Mouse (Mus musculus) CH12.LX (cell line): ENCODE measurements around the gene Naa16. TPM values are rescaled to one million over a fixed set of nuclear protein-coding genes. Genes with fewer than 3 reads are reported as not detected.

ENCODE experiments used
- DNase-seq: peaks from one replicate; pipeline ENCODE4 v3.0.0-alpha.2; 2013; ENCODE audit errors: extremely low read depth
- H3K27ac ChIP-seq: 2 replicates; pipeline ENCODE4 v1.5.1; 2012; ENCODE audit warnings: low read depth, mild to moderate bottlenecking, control low read depth, moderate library complexity; ENCODE audit not compliant: insufficient read depth
- H3K27me3 ChIP-seq: replicated peaks from 2 replicates; pipeline ENCODE3; 2012; ENCODE audit warnings: inconsistent platforms
- H3K36me3 ChIP-seq, 2 experiments: replicated peaks in 1 of 2; 2 replicates each; pipeline versions ENCODE3 to v1.6.1; 2012; ENCODE audit warnings: inconsistent platforms in 1 of 2, low read length in 1 of 2, mild to moderate bottlenecking in 1 of 2, mixed read lengths in 1 of 2, moderate library complexity in 1 of 2; ENCODE audit not compliant: control insufficient read depth in 1 of 2, insufficient read depth in 1 of 2
- H3K4me1 ChIP-seq, 2 experiments: 2 replicates each; pipeline ENCODE4 v1.6.1; 2012; ENCODE audit warnings: inconsistent platforms in 1 of 2, moderate library complexity in 1 of 2; ENCODE audit not compliant: insufficient read depth in 2 of 2, control insufficient read depth in 1 of 2
- H3K4me2 ChIP-seq: 2 replicates; pipeline ENCODE4 v1.6.1; 2012; ENCODE audit warnings: low read depth, mild to moderate bottlenecking, control low read depth; ENCODE audit not compliant: poor library complexity, insufficient read depth, severe bottlenecking
- H3K4me3 ChIP-seq, 3 experiments: fragments of 150-350 bp in 1 of 3; sonication (generic) in 1 of 3; replicated peaks in 1 of 3; 2 replicates each; pipeline versions ENCODE3 to v1.5.1; 2011 to 2012; ENCODE audit warnings: low read depth in 2 of 3, low read length in 2 of 3, mild to moderate bottlenecking in 2 of 3, moderate library complexity in 2 of 3, control low read depth in 1 of 3, improper control_type of control experiment in 1 of 3, inconsistent platforms in 1 of 3, mixed read lengths in 1 of 3; ENCODE audit not compliant: poor library complexity in 1 of 3
- H3K79me2 ChIP-seq: replicated peaks from 2 replicates; pipeline ENCODE4 v1.6.1; 2012; ENCODE audit warnings: mild to moderate bottlenecking, moderate library complexity; ENCODE audit not compliant: control insufficient read depth, poor library complexity, insufficient read depth, severe bottlenecking; ENCODE audit errors: extremely low read depth
- H3K9ac ChIP-seq: 2 replicates; pipeline ENCODE4 v1.6.1; 2012; ENCODE audit warnings: low read depth, mild to moderate bottlenecking, control low read depth, moderate library complexity; ENCODE audit not compliant: insufficient read depth
- H3K9me3 ChIP-seq: replicated peaks from 2 replicates; pipeline ENCODE3; 2012; ENCODE audit warnings: low read length, inconsistent platforms, mixed read lengths
- BHLHE40 ChIP-seq: IDR thresholded peaks from 2 replicates; pipeline ENCODE4 v1.6.1; 2011; ENCODE audit warnings: mild to moderate bottlenecking, low read depth, low read length, improper control_type of control experiment
- E2F4 ChIP-seq: IDR thresholded peaks from 2 replicates; pipeline ENCODE4 v1.6.1; 2011; ENCODE audit warnings: low read depth, low read length, improper control_type of control experiment; ENCODE audit not compliant: insufficient replicate concordance
- EP300 ChIP-seq: IDR thresholded peaks from 2 replicates; pipeline ENCODE4 v1.6.1; 2011; ENCODE audit warnings: low read length, improper control_type of control experiment
- JUN ChIP-seq: IDR thresholded peaks from 2 replicates; pipeline ENCODE4 v1.6.1; 2011; ENCODE audit warnings: low read depth, mild to moderate bottlenecking, low read length, improper control_type of control experiment, moderate library complexity; ENCODE audit not compliant: insufficient read depth
- JUND ChIP-seq: conservative IDR thresholded peaks from 2 replicates; pipeline ENCODE4 v1.6.1; 2011; ENCODE audit warnings: low read depth, low read length, improper control_type of control experiment
- MYC ChIP-seq: IDR thresholded peaks from 2 replicates; pipeline ENCODE4 v1.6.1; 2011; ENCODE audit warnings: low read depth, mild to moderate bottlenecking, improper control_type of control experiment, low read length
- NRF1 ChIP-seq: IDR thresholded peaks from 2 replicates; pipeline ENCODE4 v1.6.1; 2014; ENCODE audit warnings: low read depth, mild to moderate bottlenecking, inconsistent platforms, low read length, improper control_type of control experiment, moderate library complexity
- TBP ChIP-seq: conservative IDR thresholded peaks from 2 replicates; pipeline ENCODE4 v1.6.1; 2011; ENCODE audit warnings: low read depth, low read length, improper control_type of control experiment
- USF1 ChIP-seq: IDR thresholded peaks from 2 replicates; pipeline ENCODE4 v1.6.1; 2014; ENCODE audit warnings: low read depth, mild to moderate bottlenecking, inconsistent platforms, low read length, improper control_type of control experiment
- ZKSCAN1 ChIP-seq: IDR thresholded peaks from 2 replicates; pipeline ENCODE4 v1.6.1; 2012; ENCODE audit warnings: low read depth, inconsistent platforms, low read length, improper control_type of control experiment, borderline replicate concordance
- ZNF384 ChIP-seq: IDR thresholded peaks from 2 replicates; pipeline ENCODE4 v1.6.1; 2012; ENCODE audit warnings: low read depth, low read length, improper control_type of control experiment, inconsistent platforms
- dilution Hi-C: fragments of 300-500 bp; cut with MboI; formaldehyde crosslinking; loops from 2 replicates; pipeline ENCODE4 v1.14.3; 2020; ENCODE audit warnings: low sequenced_read_pairs; ENCODE audit not compliant: extremely low pct_unique_long_range_greater_than_20kb, extremely low pct_ligation_motif_present
- in situ Hi-C: fragments of 300-500 bp; cut with MboI; formaldehyde crosslinking; loops from 3 replicates; pipeline ENCODE4 v1.14.3; 2019; ENCODE audit warnings: low sequenced_read_pairs, low pct_ligation_motif_present, low pct_unique_long_range_greater_than_20kb, mixed read lengths
- polyA plus RNA-seq: library from polyadenylated mRNA; unstranded; fragments of >175 nt; gene quantifications from 2 replicates; pipeline ENCODE4 v1.2.1, GENCODE M21; 2012; ENCODE audit warnings: low read depth; ENCODE audit not compliant: insufficient read length
- total RNA-seq, 2 experiments: library from RNA; depleted of rRNA; stranded (reverse); fragments of 300-350 nt in 1 of 2; fragments of >200 nt in 1 of 2; gene quantifications; 2 replicates each; pipeline ENCODE4 v1.2.3; 2012 to 2014

Gene Naa16
- total and polyA plus RNA-seq, 3 experiments = 16.4 to 60.0 (median 42.6) TPM

DNA sequence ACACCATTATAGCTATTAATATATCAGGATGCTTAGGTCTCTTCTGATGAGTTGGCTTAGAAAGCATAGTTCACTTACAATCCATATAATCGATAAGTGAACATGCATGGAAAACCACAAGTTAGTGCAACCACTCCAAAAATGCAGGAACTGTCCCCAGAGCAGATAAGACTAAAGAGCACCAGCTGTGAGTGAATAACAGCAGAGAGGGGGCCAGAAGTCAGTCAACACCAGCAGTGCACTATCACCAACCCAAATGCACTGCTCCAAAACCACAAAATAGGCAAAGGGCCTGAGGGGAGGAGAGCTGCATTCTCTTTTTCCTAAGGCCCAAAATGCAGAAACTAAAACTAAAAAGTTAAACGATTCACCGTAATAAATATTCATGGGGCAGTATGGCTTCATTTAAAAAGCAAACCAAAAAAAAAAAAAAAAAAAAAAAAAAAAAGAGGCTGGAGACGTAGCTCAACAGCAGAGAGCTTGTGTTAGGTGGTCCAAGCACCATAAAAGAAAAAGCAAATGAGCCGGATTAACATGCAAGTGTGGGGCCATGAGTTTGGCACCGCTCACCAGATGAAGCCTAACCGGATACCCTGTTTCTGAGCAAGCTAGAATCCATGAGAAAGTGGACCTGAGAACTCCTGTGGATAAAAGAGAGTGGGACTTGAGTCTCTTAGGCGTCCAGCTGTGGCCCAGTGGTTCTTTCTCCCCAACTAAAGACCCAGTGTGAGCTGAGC, 77.0 kb downstream of the Naa16 start:
- dilution Hi-C loops (no loop called here), in situ Hi-C loops (no loop called here)
- H3K27ac ChIP-seq = no peak overlapping the region

DNA sequence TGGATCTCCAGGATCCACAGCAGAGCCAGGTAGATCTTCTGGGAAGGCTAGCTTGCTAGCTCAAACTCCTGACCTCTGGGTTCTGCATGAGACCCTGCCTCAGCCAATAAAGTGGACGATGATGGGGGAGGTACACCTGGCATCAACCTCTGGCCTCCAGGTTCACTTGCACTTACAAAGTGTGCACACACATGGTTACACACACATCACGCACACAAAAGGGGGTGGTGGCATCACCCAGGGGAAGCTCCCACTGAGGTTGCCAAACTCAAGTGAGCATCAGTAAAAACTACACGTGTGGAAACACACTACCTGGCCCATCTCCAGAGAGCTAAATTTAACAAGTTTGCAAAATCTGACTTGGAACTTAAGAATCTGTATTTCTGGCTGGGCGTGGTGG, 77.9 kb downstream of the Naa16 start:
- in situ Hi-C loops (no loop called here), dilution Hi-C loops (no loop called here)
- Histone ChIP-seq H3K4me3 (no peak overlapping the region), H3K36me3 (no peaks in the 10 kb centered on the region), H3K4me1 (peaks cover 0 to 5% of the 10 kb centered on the region in 2 experiments; a peak in 2 of 4 replicates), H3K27ac (no peak overlapping the region), H3K9ac (no peak overlapping the region), H3K9me3 (no peaks in the 10 kb centered on the region), H3K4me2 (no peak overlapping the region), H3K27me3 (no peaks in the 10 kb centered on the region), H3K79me2 (no peaks in the 10 kb centered on the region)
- no peak for DNase-seq
- no peak for TF ChIP-seq NRF1

More for the DNA sequence above, 77.0 kb downstream of the Naa16 start:
- no peak overlapping the region for H3K4me3 ChIP-seq
- TF ChIP-seq USF1 = no peak
- TF ChIP-seq ZNF384 = peak; percentile 65
- TF ChIP-seq, all 38 proteins: peak for 1
- no peak overlapping the region for H3K9ac ChIP-seq
- no peaks in the 10 kb centered on the region for H3K36me3 ChIP-seq
- peaks cover 0 to 5% of the 10 kb centered on the region in 2 experiments; a peak in 2 of 4 replicates for H3K4me1 ChIP-seq
- no peak for DNase-seq
- no peaks in the 10 kb centered on the region for H3K9me3 ChIP-seq
- no peak overlapping the region for H3K4me2 ChIP-seq
- no peaks in the 10 kb centered on the region for H3K27me3 ChIP-seq
- no peaks in the 10 kb centered on the region for H3K79me2 ChIP-seq

DNA sequence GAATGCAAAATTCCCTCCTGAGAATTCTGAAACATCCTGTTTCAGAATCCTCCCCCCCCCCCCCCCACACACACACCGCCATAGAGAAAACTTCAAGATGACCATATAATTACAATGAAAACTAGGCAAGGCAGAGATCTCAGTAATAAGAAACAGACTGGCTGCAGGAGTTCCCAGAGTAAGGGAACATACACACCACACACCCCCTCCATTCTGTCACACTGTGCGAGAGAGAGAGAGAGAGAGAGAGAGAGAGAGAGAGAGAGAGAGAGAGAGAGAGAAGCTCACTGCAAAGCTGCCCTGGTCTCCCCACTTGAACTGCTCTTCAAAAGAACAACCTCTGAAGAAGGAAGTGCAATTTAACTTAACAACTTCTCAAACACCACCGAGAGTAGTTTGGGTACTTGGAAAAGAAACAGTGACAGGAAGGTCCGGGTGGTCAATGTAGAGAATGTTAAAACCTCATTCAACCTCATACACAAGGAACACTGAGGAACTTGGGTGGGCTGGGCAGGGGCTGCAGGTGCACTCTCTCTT, 78.6 kb downstream of the Naa16 start:
- DNase-seq = no peak
- Histone ChIP-seq H3K4me3 (no peak overlapping the region), H3K36me3 (no peaks in the 10 kb centered on the region)
- dilution Hi-C loops = no loop called here
- TF ChIP-seq BHLHE40 (no peak), JUND (no peak), ZNF384 (no peak), JUN (no peak), TBP (no peak), MYC (no peak), E2F4 (no peak), EP300 (no peak), ZKSCAN1 (no peak)
- TF ChIP-seq, all 38 proteins: peak for 0
- Histone ChIP-seq H3K4me1 (peaks cover 1 to 5% of the 10 kb centered on the region in 2 experiments; a peak in 3 of 4 replicates), H3K9ac (no peak overlapping the region), H3K27ac (no peak overlapping the region), H3K9me3 (no peaks in the 10 kb centered on the region), H3K4me2 (no peak overlapping the region), H3K27me3 (no peaks in the 10 kb centered on the region), H3K79me2 (no peaks in the 10 kb centered on the region)
- in situ Hi-C loops = no loop called here
